Mouse (Mus musculus) megakaryocyte, embryonic 14.5 days (primary cell): ENCODE measurements around the gene Rnf145.

Source experiments
- FLI1 ChIP-seq: IDR thresholded peaks from 2 replicates; pipeline ENCODE4 v1.6.1; 2012; ENCODE audit warnings: low read length, inconsistent platforms, mixed read lengths
- GATA1 ChIP-seq: IDR thresholded peaks from 3 replicates; pipeline ENCODE4 v1.6.1; 2012; ENCODE audit warnings: mixed read lengths, low read length, inconsistent platforms, borderline replicate concordance

GRCm38 (mm10) chr11:44564245-44564864 is 45.6 kb downstream of the Rnf145 start:
- TF ChIP-seq GATA1 (no peak), FLI1 (no peak)
